Mouse (Mus musculus): Measurements from ENCODE around the gene Izumo4. TPM values are rescaled to one million over a fixed set of nuclear protein-coding genes. Genes with fewer than 3 reads are reported as not detected.

Izumo4 gene
- total and polyA plus RNA-seq, 2 experiments from 2014 or later: 34.4 to 37.9 TPM

- Histone ChIP-seq H3K36me3 (ENCODE audit: insufficient read depth) (no peaks in the 10 kb centered on the region), H3K4me1 (ENCODE audit: insufficient read depth) (peaks cover 17% of the 10 kb centered on the region), H3K27me3 (ENCODE audit: insufficient read depth, low read length) (no peaks in the 10 kb centered on the region), H3K9ac (peak within 1 kb of the TSS; percentile 84), H3K4me2 (ENCODE audit: low read depth) (peak within 1 kb of the TSS; percentile 72), H3K4me3 (ENCODE audit: low read depth, low read length) (peak within 1 kb of the TSS; percentile 70), H3K27ac (ENCODE audit: low read depth, low read length) (peak within 1 kb of the TSS; percentile 89), H3K9me3 (ENCODE audit: low read length) (no peaks in the 10 kb centered on the region)
- 5% methylated on average over 56 of the region's 57 CpGs for WGBS
- no peak for TF ChIP-seq CTCF (IDR thresholded peaks at IDR 0.05; ENCODE audit: low read depth)
- peak; percentile 95 for ATAC-seq
- peak; percentile 99 for DNase-seq
These were observed 52.8 kb downstream of the Izumo4 start, which contains the start of gene Dot1l for GRCm38 (mm10) chr10:80754594-80755290. Dot1l (plus strand) TSS chr10:80755206.

Other genes starting within 250 kb of the Izumo4 start
- gene Onecut3, start 207.3 kb upstream of the Izumo4 start, total RNA-seq (2014; rRNA removed): 0.62 and 1.9 TPM in 2 replicates
- gene Onecut3, start 207.3 kb upstream of the Izumo4 start, polyA plus RNA-seq (2015; fragmentation: Nextera tagmentation; extraction: Ambion mirVana): 0.03 and 0.18 TPM in 2 replicates
- 0.05 and 0.38 TPM in 2 replicates for gene Atp8b3, start 163.1 kb upstream of the Izumo4 start, total RNA-seq (2014; rRNA removed)
- 0.16 and 0.46 TPM in 2 replicates for gene Atp8b3, start 163.1 kb upstream of the Izumo4 start, polyA plus RNA-seq (2015; fragmentation: Nextera tagmentation; extraction: Ambion mirVana)
- 40.3 and 41.9 TPM in 2 replicates for gene Rexo1, start 140.6 kb upstream of the Izumo4 start, total RNA-seq (2014; rRNA removed)
- 27.9 and 30.5 TPM in 2 replicates for gene Rexo1, start 140.6 kb upstream of the Izumo4 start, polyA plus RNA-seq (2015; fragmentation: Nextera tagmentation; extraction: Ambion mirVana)
- 17.9 and 18.7 TPM in 2 replicates for gene Klf16, start 124.9 kb upstream of the Izumo4 start, total RNA-seq (2014; rRNA removed)
- 13.3 and 14.1 TPM in 2 replicates for gene Klf16, start 124.9 kb upstream of the Izumo4 start, polyA plus RNA-seq (2015; fragmentation: Nextera tagmentation; extraction: Ambion mirVana)
- 156 and 201 TPM in 2 replicates for gene Abhd17a, start 111.8 kb upstream of the Izumo4 start, total RNA-seq (2014; rRNA removed)
- gene Abhd17a, start 111.8 kb upstream of the Izumo4 start, polyA plus RNA-seq (2015; fragmentation: Nextera tagmentation; extraction: Ambion mirVana): 154 and 155 TPM in 2 replicates
- 21.0 and 24.1 TPM in 2 replicates for gene Scamp4, start 99.3 kb upstream of the Izumo4 start, total RNA-seq (2014; rRNA removed)
- gene Scamp4, start 99.3 kb upstream of the Izumo4 start, polyA plus RNA-seq (2015; fragmentation: Nextera tagmentation; extraction: Ambion mirVana): 86.8 and 87.9 TPM in 2 replicates
- gene Adat3, start 99.3 kb upstream of the Izumo4 start, total RNA-seq (2014; rRNA removed): 3.0 and 4.9 TPM in 2 replicates
- 4.2 and 4.5 TPM in 2 replicates for gene Adat3, start 99.3 kb upstream of the Izumo4 start, polyA plus RNA-seq (2015; fragmentation: Nextera tagmentation; extraction: Ambion mirVana)
- 1.2 and 2.7 TPM in 2 replicates for gene Gm49322, start 96.2 kb upstream of the Izumo4 start, total RNA-seq (2014; rRNA removed)
- gene Gm49322, start 96.2 kb upstream of the Izumo4 start, polyA plus RNA-seq (2015; fragmentation: Nextera tagmentation; extraction: Ambion mirVana): 0.58 and 0.69 TPM in 2 replicates
- 127 and 135 TPM in 2 replicates for gene Csnk1g2, start 79.3 kb upstream of the Izumo4 start, total RNA-seq (2014; rRNA removed)
- 91.8 and 94.1 TPM in 2 replicates for gene Csnk1g2, start 79.3 kb upstream of the Izumo4 start, polyA plus RNA-seq (2015; fragmentation: Nextera tagmentation; extraction: Ambion mirVana)
- 105 and 131 TPM in 2 replicates for gene Btbd2, start 45.1 kb upstream of the Izumo4 start, total RNA-seq (2014; rRNA removed)
- gene Btbd2, start 45.1 kb upstream of the Izumo4 start, polyA plus RNA-seq (2015; fragmentation: Nextera tagmentation; extraction: Ambion mirVana): 70.4 and 77.6 TPM in 2 replicates
- 55.2 and 69.8 TPM in 2 replicates for gene Mknk2, start 24.1 kb upstream of the Izumo4 start, total RNA-seq (2014; rRNA removed)
- gene Mknk2, start 24.1 kb upstream of the Izumo4 start, polyA plus RNA-seq (2015; fragmentation: Nextera tagmentation; extraction: Ambion mirVana): 42.4 and 43.6 TPM in 2 replicates
- 54.1 and 57.8 TPM in 2 replicates for gene Mob3a, start 207 bp upstream of the Izumo4 start, total RNA-seq (2014; rRNA removed)
- 38.9 and 45.9 TPM in 2 replicates for gene Mob3a, start 207 bp upstream of the Izumo4 start, polyA plus RNA-seq (2015; fragmentation: Nextera tagmentation; extraction: Ambion mirVana)
- gene Ap3d1, start 40.1 kb downstream of the Izumo4 start, total RNA-seq (2014; rRNA removed): 137 and 176 TPM in 2 replicates
- gene Ap3d1, start 40.1 kb downstream of the Izumo4 start, polyA plus RNA-seq (2015; fragmentation: Nextera tagmentation; extraction: Ambion mirVana): 63.8 and 87.7 TPM in 2 replicates
- gene Dot1l, start 53.0 kb downstream of the Izumo4 start, total RNA-seq (2014; rRNA removed): 15.9 and 21.7 TPM in 2 replicates
- 5.7 and 8.5 TPM in 2 replicates for gene Dot1l, start 53.0 kb downstream of the Izumo4 start, polyA plus RNA-seq (2015; fragmentation: Nextera tagmentation; extraction: Ambion mirVana)
- 20.4 and 20.6 TPM in 2 replicates for gene Sf3a2, start 96.0 kb downstream of the Izumo4 start, total RNA-seq (2014; rRNA removed)
- gene Sf3a2, start 96.0 kb downstream of the Izumo4 start, polyA plus RNA-seq (2015; fragmentation: Nextera tagmentation; extraction: Ambion mirVana): 66.4 and 73.7 TPM in 2 replicates
- 81.1 and 89.0 TPM in 2 replicates for gene Plekhj1, start 96.4 kb downstream of the Izumo4 start, total RNA-seq (2014; rRNA removed)
- 96.8 and 107 TPM in 2 replicates for gene Plekhj1, start 96.4 kb downstream of the Izumo4 start, polyA plus RNA-seq (2015; fragmentation: Nextera tagmentation; extraction: Ambion mirVana)
- gene Amh, start 103.1 kb downstream of the Izumo4 start, total RNA-seq (2014; rRNA removed): 0.62 and 0.69 TPM in 2 replicates
- gene Amh, start 103.1 kb downstream of the Izumo4 start, polyA plus RNA-seq (2015; fragmentation: Nextera tagmentation; extraction: Ambion mirVana): not detected in 2 replicates
- gene Jsrp1, start 111.3 kb downstream of the Izumo4 start, total RNA-seq (2014; rRNA removed): 0.38 TPM in 1 of 2 replicates, not detected in the other
- gene Jsrp1, start 111.3 kb downstream of the Izumo4 start, polyA plus RNA-seq (2015; fragmentation: Nextera tagmentation; extraction: Ambion mirVana): 0.70 and 0.76 TPM in 2 replicates
- gene Oaz1, start 124.5 kb downstream of the Izumo4 start, total RNA-seq (2014; rRNA removed): 1,019 and 1,040 TPM in 2 replicates
- 1,146 and 1,244 TPM in 2 replicates for gene Oaz1, start 124.5 kb downstream of the Izumo4 start, polyA plus RNA-seq (2015; fragmentation: Nextera tagmentation; extraction: Ambion mirVana)
- gene Lingo3, start 141.9 kb downstream of the Izumo4 start, total RNA-seq (2014; rRNA removed): 23.3 and 23.7 TPM in 2 replicates
- gene Lingo3, start 141.9 kb downstream of the Izumo4 start, polyA plus RNA-seq (2015; fragmentation: Nextera tagmentation; extraction: Ambion mirVana): 18.5 and 20.3 TPM in 2 replicates
- gene Lsm7, start 153.0 kb downstream of the Izumo4 start, total RNA-seq (2014; rRNA removed): 158 and 292 TPM in 2 replicates
- 306 and 392 TPM in 2 replicates for gene Lsm7, start 153.0 kb downstream of the Izumo4 start, polyA plus RNA-seq (2015; fragmentation: Nextera tagmentation; extraction: Ambion mirVana)
- 79.2 and 90.3 TPM in 2 replicates for gene Sppl2b, start 153.1 kb downstream of the Izumo4 start, total RNA-seq (2014; rRNA removed)
- gene Sppl2b, start 153.1 kb downstream of the Izumo4 start, polyA plus RNA-seq (2015; fragmentation: Nextera tagmentation; extraction: Ambion mirVana): 64.6 and 74.4 TPM in 2 replicates
- 0.08 and 0.33 TPM in 2 replicates for gene Tmprss9, start 169.7 kb downstream of the Izumo4 start, total RNA-seq (2014; rRNA removed)
- 0.18 and 0.22 TPM in 2 replicates for gene Tmprss9, start 169.7 kb downstream of the Izumo4 start, polyA plus RNA-seq (2015; fragmentation: Nextera tagmentation; extraction: Ambion mirVana)
- 214 and 233 TPM in 2 replicates for gene Timm13, start 198.8 kb downstream of the Izumo4 start, total RNA-seq (2014; rRNA removed)
- gene Timm13, start 198.8 kb downstream of the Izumo4 start, polyA plus RNA-seq (2015; fragmentation: Nextera tagmentation; extraction: Ambion mirVana): 381 and 448 TPM in 2 replicates
- gene Lmnb2, start 216.1 kb downstream of the Izumo4 start, total RNA-seq (2014; rRNA removed): 46.1 and 46.5 TPM in 2 replicates
- gene Lmnb2, start 216.1 kb downstream of the Izumo4 start, polyA plus RNA-seq (2015; fragmentation: Nextera tagmentation; extraction: Ambion mirVana): 22.1 and 24.5 TPM in 2 replicates
- gene Gadd45b, start 227.9 kb downstream of the Izumo4 start, total RNA-seq (2014; rRNA removed): 5.0 and 5.8 TPM in 2 replicates
- gene Gadd45b, start 227.9 kb downstream of the Izumo4 start, polyA plus RNA-seq (2015; fragmentation: Nextera tagmentation; extraction: Ambion mirVana): 6.5 and 7.7 TPM in 2 replicates